Mouse (Mus musculus) neural tube, embryonic 12.5 days (tissue): ENCODE data around the gene Sccpdh. TPM values are rescaled to one million over a fixed set of nuclear protein-coding genes. Genes with fewer than 3 reads are reported as not detected.
"Not testable (repeated sequence)": the region's sequence is repeated elsewhere in the genome, so short reads cannot be mapped to it uniquely, and the experiment has no call there.

ENCODE experiments used
- ATAC-seq: fragments of 200-750 bp; cut with Nextera tagmentation; 2 replicates; pipeline ENCODE4 v1.8.0; 2017; ENCODE audit warnings: low read depth, mild to moderate bottlenecking, moderate TSS enrichment, moderate library complexity; ENCODE audit not compliant: low FRiP score
- H3K27ac ChIP-seq: fragments of 300-500 bp; sonication (generic); 2 replicates; pipeline ENCODE4 v1.5.1; 2016
- H3K27me3 ChIP-seq: fragments of 300-500 bp; sonication (generic); replicated peaks from 2 replicates; pipeline ENCODE4 v1.6.1; 2016; ENCODE audit warnings: mild to moderate bottlenecking
- H3K36me3 ChIP-seq: fragments of 300-500 bp; sonication (generic); 2 replicates; pipeline ENCODE4 v1.6.1; 2016; ENCODE audit warnings: mild to moderate bottlenecking
- H3K4me1 ChIP-seq: fragments of 300-500 bp; sonication (generic); 2 replicates; pipeline ENCODE4 v1.6.1; 2016
- H3K4me2 ChIP-seq: fragments of 300-500 bp; sonication (generic); replicated peaks from 2 replicates; pipeline ENCODE4 v1.6.1; 2016; ENCODE audit warnings: mild to moderate bottlenecking
- H3K4me3 ChIP-seq: fragments of 300-500 bp; sonication (generic); 2 replicates; pipeline ENCODE4 v1.5.1; 2016
- H3K9ac ChIP-seq: fragments of 300-500 bp; sonication (generic); 2 replicates; pipeline ENCODE4 v1.6.1; 2016; ENCODE audit warnings: mild to moderate bottlenecking
- H3K9me3 ChIP-seq: fragments of 300-500 bp; sonication (generic); 2 replicates; pipeline ENCODE4 v1.6.1; 2016; ENCODE audit warnings: mild to moderate bottlenecking
- WGBS: fragments of 180-500 bp; shearing (Covaris S2); methylation state at CpG from one replicate; pipeline ENCODE4 v1.1.7; 2016; 5-methylcytosine and 5-hydroxymethylcytosine counted together
- polyA plus RNA-seq: library from polyadenylated mRNA; unstranded; fragments of >200 nt; fragmentation: Nextera tagmentation; extraction: Ambion mirVana; gene quantifications from 2 replicates; pipeline ENCODE4 v1.2.1, GENCODE M21; 2016

Gene Sccpdh
- polyA plus RNA-seq, 1 experiment from 2014 or later, result 124 TPM

- Histone ChIP-seq H3K27ac (no peak overlapping the region), H3K4me1 (no peaks in the 10 kb centered on the region), H3K9ac (no peak overlapping the region), H3K4me2 (no peak overlapping the region), H3K36me3 (no peaks in the 10 kb centered on the region), H3K27me3 (no peaks in the 10 kb centered on the region), H3K9me3 (0 out of 2 replicates have a peak, but pooled peaks cover 3% of the 10 kb centered on the region), H3K4me3 (no peak overlapping the region)
- ATAC-seq, result no peak
- WGBS, result 87% methylated on average over 5 of the region's 5 CpGs
Observed at GRCm38 (mm10) chr1:179710739-179711138, 42.7 kb downstream of the Sccpdh start.

GRCm38 (mm10) chr1:179712658-179713057 is 44.6 kb downstream of the Sccpdh start:
- Histone ChIP-seq H3K4me3 (no peak overlapping the region), H3K4me1 (no peaks in the 10 kb centered on the region), H3K36me3 (no peaks in the 10 kb centered on the region), H3K27ac (no peak overlapping the region), H3K4me2 (no peak overlapping the region), H3K27me3 (no peaks in the 10 kb centered on the region), H3K9ac (no peak overlapping the region), H3K9me3 (0 out of 2 replicates have a peak, but pooled peaks cover 3% of the 10 kb centered on the region)
- no peak for ATAC-seq
- 84% methylated on average over 7 of the region's 7 CpGs for WGBS

- Histone ChIP-seq H3K27ac (no peak overlapping the region), H3K4me2 (no peak overlapping the region), H3K4me1 (no peaks in the 10 kb centered on the region), H3K36me3 (no peaks in the 10 kb centered on the region), H3K4me3 (no peak overlapping the region), H3K27me3 (no peaks in the 10 kb centered on the region), H3K9me3 (0 out of 2 replicates have a peak, but pooled peaks cover 3% of the 10 kb centered on the region), H3K9ac (no peak overlapping the region)
- no peak for ATAC-seq
- WGBS, result 91% methylated on average over 3 of the region's 3 CpGs
Observed at GRCm38 (mm10) chr1:179713367-179713766, 45.4 kb downstream of the Sccpdh start.

- 89% methylated on average over 4 of the region's 4 CpGs for WGBS
- H3K27me3 ChIP-seq, H3K9me3 ChIP-seq, H3K4me3 ChIP-seq, H3K4me2 ChIP-seq, H3K27ac ChIP-seq, H3K4me1 ChIP-seq, ATAC-seq, H3K9ac ChIP-seq, H3K36me3 ChIP-seq: not testable (repeated sequence)
Observed at GRCm38 (mm10) chr1:179715289-179715688, 47.3 kb downstream of the Sccpdh start.

GRCm38 (mm10) chr1:179715786-179716185 is 47.8 kb downstream of the Sccpdh start:
- no peaks in the 10 kb centered on the region for H3K36me3 ChIP-seq
- no peak overlapping the region for H3K4me3 ChIP-seq

GRCm38 (mm10) chr1:179722811-179723469 is 54.9 kb downstream of the Sccpdh start:
- no peak overlapping the region for H3K4me2 ChIP-seq
- H3K36me3 ChIP-seq, result no peaks in the 10 kb centered on the region
- H3K4me1 ChIP-seq, result no peaks in the 10 kb centered on the region
- no peak overlapping the region for H3K4me3 ChIP-seq
- no peaks in the 10 kb centered on the region for H3K27me3 ChIP-seq
- no peak for ATAC-seq
- WGBS, result 40% methylated on average over 8 of the region's 8 CpGs
- no peak overlapping the region for H3K9ac ChIP-seq
- H3K9me3 ChIP-seq, result no peaks in the 10 kb centered on the region
- H3K27ac ChIP-seq, result no peak overlapping the region

More at GRCm38 (mm10) chr1:179715786-179716185, 47.8 kb downstream of the Sccpdh start:
- Histone ChIP-seq H3K4me1 (no peaks in the 10 kb centered on the region), H3K4me2 (no peak overlapping the region), H3K27ac (no peak overlapping the region), H3K9me3 (0 out of 2 replicates have a peak, but pooled peaks cover 3% of the 10 kb centered on the region), H3K9ac (no peak overlapping the region), H3K27me3 (no peaks in the 10 kb centered on the region)
- ATAC-seq, result no peak
- WGBS, result 95% methylated on average over 4 of the region's 4 CpGs

GRCm38 (mm10) chr1:179728661-179729060 is 60.7 kb downstream of the Sccpdh start:
- H3K4me2 ChIP-seq, result no peak overlapping the region
- WGBS, result 88% methylated on average over 10 of the region's 10 CpGs
- H3K4me1 ChIP-seq, result no peaks in the 10 kb centered on the region
- H3K9me3 ChIP-seq, result no peaks in the 10 kb centered on the region
- H3K27ac ChIP-seq, result no peak overlapping the region
- H3K36me3 ChIP-seq, result no peaks in the 10 kb centered on the region
- no peak for ATAC-seq
- H3K9ac ChIP-seq, result no peak overlapping the region
- no peak overlapping the region for H3K4me3 ChIP-seq
- H3K27me3 ChIP-seq, result no peaks in the 10 kb centered on the region

- H3K9me3 ChIP-seq, result no peaks in the 10 kb centered on the region
- no peak overlapping the region for H3K4me2 ChIP-seq
- ATAC-seq, result no peak
- no peaks in the 10 kb centered on the region for H3K36me3 ChIP-seq
- 93% methylated on average over 3 of the region's 3 CpGs for WGBS
- H3K27me3 ChIP-seq, result no peaks in the 10 kb centered on the region
- no peak overlapping the region for H3K9ac ChIP-seq
- no peaks in the 10 kb centered on the region for H3K4me1 ChIP-seq
- H3K4me3 ChIP-seq, result no peak overlapping the region
- H3K27ac ChIP-seq, result no peak overlapping the region
Observed at GRCm38 (mm10) chr1:179731391-179731790, 63.4 kb downstream of the Sccpdh start.

GRCm38 (mm10) chr1:179734500-179735474 is 66.8 kb downstream of the Sccpdh start:
- H3K9ac ChIP-seq, result no peak overlapping the region
- no peak overlapping the region for H3K27ac ChIP-seq
- no peaks in the 10 kb centered on the region for H3K9me3 ChIP-seq
- H3K4me3 ChIP-seq, result no peak overlapping the region
- H3K4me2 ChIP-seq, result no peak overlapping the region
- no peaks in the 10 kb centered on the region for H3K36me3 ChIP-seq
- ATAC-seq, result no peak
- WGBS, result 42% methylated on average over 15 of the region's 15 CpGs
- H3K4me1 ChIP-seq, result no peaks in the 10 kb centered on the region
- H3K27me3 ChIP-seq, result no peaks in the 10 kb centered on the region

- no peak for ATAC-seq
- Histone ChIP-seq H3K4me1 (no peaks in the 10 kb centered on the region), H3K4me3 (no peak overlapping the region), H3K9me3 (no peaks in the 10 kb centered on the region), H3K9ac (no peak overlapping the region), H3K27ac (no peak overlapping the region), H3K4me2 (no peak overlapping the region), H3K36me3 (no peaks in the 10 kb centered on the region), H3K27me3 (no peaks in the 10 kb centered on the region)
- 89% methylated on average over 3 of the region's 3 CpGs for WGBS
Observed at GRCm38 (mm10) chr1:179736483-179736882, 68.5 kb downstream of the Sccpdh start.
